Mouse (Mus musculus): ENCODE data around the gene Lrp4. TPM values are rescaled to one million over a fixed set of nuclear protein-coding genes. Genes with fewer than 3 reads are reported as not detected.

Gene Lrp4
- polyA plus RNA-seq, 1 experiment from 2014 or later, result 3.9 TPM

GRCm38 (mm10) chr2:91429915-91430599 is 27.3 kb upstream of the Lrp4 start:
- no peaks in the 10 kb centered on the region for H3K9me3 ChIP-seq (replicated peaks; ENCODE audit: control insufficient read depth, low read length)
- H3K4me2 ChIP-seq (ENCODE audit: low read depth, low read length), result no peak overlapping the region
- no peak for ATAC-seq (replicated peaks; ENCODE audit: extremely low read depth, insufficient read depth, low FRiP score)
- H3K36me3 ChIP-seq (ENCODE audit: control insufficient read depth, insufficient read depth), result no peaks in the 10 kb centered on the region
- 41% methylated on average over 9 of the region's 9 CpGs for WGBS
- H3K4me3 ChIP-seq (ENCODE audit: low read length), result no peak overlapping the region
- H3K4me1 ChIP-seq (ENCODE audit: control insufficient read depth, insufficient read depth, low read length), result peaks cover 19% of the 10 kb centered on the region
- peak overlapping the region; percentile 39; the same call in 1 of the 2 replicates for H3K27ac ChIP-seq (ENCODE audit: low read length)
- H3K27me3 ChIP-seq (ENCODE audit: control insufficient read depth, insufficient read depth, low read length), result no peaks in the 10 kb centered on the region
- H3K9ac ChIP-seq (ENCODE audit: low read length), result 0 out of 2 replicates have a peak overlapping the region, but pooled peaks have one; percentile 16

- no peak for ATAC-seq (replicated peaks; ENCODE audit: extremely low read depth, insufficient read depth, low FRiP score)
- Histone ChIP-seq H3K9me3 (replicated peaks; ENCODE audit: control insufficient read depth, low read length) (no peaks in the 10 kb centered on the region), H3K4me2 (ENCODE audit: low read depth, low read length) (no peak overlapping the region), H3K36me3 (ENCODE audit: control insufficient read depth, insufficient read depth) (no peaks in the 10 kb centered on the region), H3K4me1 (ENCODE audit: control insufficient read depth, insufficient read depth, low read length) (peaks cover 19% of the 10 kb centered on the region), H3K27me3 (ENCODE audit: control insufficient read depth, insufficient read depth, low read length) (no peaks in the 10 kb centered on the region), H3K4me3 (ENCODE audit: low read length) (no peak overlapping the region), H3K27ac (ENCODE audit: low read length) (no peak overlapping the region; the same call in 1 of the 2 replicates), H3K9ac (ENCODE audit: low read length) (0 out of 2 replicates have a peak overlapping the region, but pooled peaks have one; percentile 9)
- 34% methylated on average over 6 of the region's 6 CpGs for WGBS
These were observed 26.8 kb upstream of the Lrp4 start for GRCm38 (mm10) chr2:91430600-91430919.

- H3K4me2 ChIP-seq (ENCODE audit: low read depth, low read length), result no peak overlapping the region; the same call in 1 of the 2 replicates
- 64% methylated on average over 8 of the region's 8 CpGs for WGBS
- no peaks in the 10 kb centered on the region for H3K27me3 ChIP-seq (ENCODE audit: control insufficient read depth, insufficient read depth, low read length)
- peak overlapping the region; percentile 83 for H3K27ac ChIP-seq (ENCODE audit: low read length)
- ATAC-seq (replicated peaks; ENCODE audit: extremely low read depth, insufficient read depth, low FRiP score), result no peak
- H3K9ac ChIP-seq (ENCODE audit: low read length), result no peak overlapping the region
- no peak overlapping the region for H3K4me3 ChIP-seq (ENCODE audit: low read length)
- no peaks in the 10 kb centered on the region for H3K36me3 ChIP-seq (ENCODE audit: control insufficient read depth, insufficient read depth)
- H3K4me1 ChIP-seq (ENCODE audit: control insufficient read depth, insufficient read depth, low read length), result peaks cover 12% of the 10 kb centered on the region
- H3K9me3 ChIP-seq (replicated peaks; ENCODE audit: control insufficient read depth, low read length), result no peaks in the 10 kb centered on the region
These were observed 20.6 kb upstream of the Lrp4 start for GRCm38 (mm10) chr2:91436713-91437112.

- peaks cover 12% of the 10 kb centered on the region for H3K4me1 ChIP-seq (ENCODE audit: control insufficient read depth, insufficient read depth, low read length)
- peak; percentile 60; the same call in 1 of the 2 replicates for ATAC-seq (replicated peaks; ENCODE audit: extremely low read depth, insufficient read depth, low FRiP score)
- no peaks in the 10 kb centered on the region for H3K36me3 ChIP-seq (ENCODE audit: control insufficient read depth, insufficient read depth)
- H3K4me2 ChIP-seq (ENCODE audit: low read depth, low read length), result no peak overlapping the region; the same call in 1 of the 2 replicates
- 62% methylated on average over 5 of the region's 5 CpGs for WGBS
- H3K27me3 ChIP-seq (ENCODE audit: control insufficient read depth, insufficient read depth, low read length), result no peaks in the 10 kb centered on the region
- H3K27ac ChIP-seq (ENCODE audit: low read length), result peak overlapping the region; percentile 83
- no peaks in the 10 kb centered on the region for H3K9me3 ChIP-seq (replicated peaks; ENCODE audit: control insufficient read depth, low read length)
- no peak overlapping the region for H3K4me3 ChIP-seq (ENCODE audit: low read length)
- no peak overlapping the region for H3K9ac ChIP-seq (ENCODE audit: low read length)
These were observed 20.0 kb upstream of the Lrp4 start for GRCm38 (mm10) chr2:91437116-91437815.

GRCm38 (mm10) chr2:91439271-91439670 is 18.0 kb upstream of the Lrp4 start:
- Histone ChIP-seq H3K9me3 (replicated peaks; ENCODE audit: control insufficient read depth, low read length) (no peaks in the 10 kb centered on the region), H3K9ac (ENCODE audit: low read length) (no peak overlapping the region), H3K4me2 (ENCODE audit: low read depth, low read length) (no peak overlapping the region), H3K4me3 (ENCODE audit: low read length) (no peak overlapping the region), H3K27ac (ENCODE audit: low read length) (no peak overlapping the region), H3K27me3 (ENCODE audit: control insufficient read depth, insufficient read depth, low read length) (no peaks in the 10 kb centered on the region), H3K4me1 (ENCODE audit: control insufficient read depth, insufficient read depth, low read length) (peaks cover 17% of the 10 kb centered on the region), H3K36me3 (ENCODE audit: control insufficient read depth, insufficient read depth) (no peaks in the 10 kb centered on the region)
- ATAC-seq (replicated peaks; ENCODE audit: extremely low read depth, insufficient read depth, low FRiP score), result no peak
- WGBS, result 80% methylated on average over 10 of the region's 10 CpGs

GRCm38 (mm10) chr2:91439876-91440275 is 17.4 kb upstream of the Lrp4 start:
- no peak overlapping the region for H3K4me3 ChIP-seq (ENCODE audit: low read length)
- WGBS, result 78% methylated on average over 1 of the region's 1 CpGs
- no peak overlapping the region for H3K9ac ChIP-seq (ENCODE audit: low read length)
- H3K27ac ChIP-seq (ENCODE audit: low read length), result no peak overlapping the region
- ATAC-seq (replicated peaks; ENCODE audit: extremely low read depth, insufficient read depth, low FRiP score), result no peak
- H3K27me3 ChIP-seq (ENCODE audit: control insufficient read depth, insufficient read depth, low read length), result no peaks in the 10 kb centered on the region
- no peak overlapping the region for H3K4me2 ChIP-seq (ENCODE audit: low read depth, low read length)
- no peaks in the 10 kb centered on the region for H3K9me3 ChIP-seq (replicated peaks; ENCODE audit: control insufficient read depth, low read length)
- H3K4me1 ChIP-seq (ENCODE audit: control insufficient read depth, insufficient read depth, low read length), result peaks cover 17% of the 10 kb centered on the region
- no peaks in the 10 kb centered on the region for H3K36me3 ChIP-seq (ENCODE audit: control insufficient read depth, insufficient read depth)

GRCm38 (mm10) chr2:91440686-91441085 is 16.6 kb upstream of the Lrp4 start:
- Histone ChIP-seq H3K4me3 (ENCODE audit: low read length) (no peak overlapping the region), H3K9me3 (replicated peaks; ENCODE audit: control insufficient read depth, low read length) (no peaks in the 10 kb centered on the region), H3K27me3 (ENCODE audit: control insufficient read depth, insufficient read depth, low read length) (no peaks in the 10 kb centered on the region), H3K4me2 (ENCODE audit: low read depth, low read length) (no peak overlapping the region), H3K27ac (ENCODE audit: low read length) (no peak overlapping the region), H3K4me1 (ENCODE audit: control insufficient read depth, insufficient read depth, low read length) (peaks cover 17% of the 10 kb centered on the region), H3K9ac (ENCODE audit: low read length) (no peak overlapping the region), H3K36me3 (ENCODE audit: control insufficient read depth, insufficient read depth) (no peaks in the 10 kb centered on the region)
- no peak for ATAC-seq (replicated peaks; ENCODE audit: extremely low read depth, insufficient read depth, low FRiP score)
- 80% methylated on average over 5 of the region's 5 CpGs for WGBS

GRCm38 (mm10) chr2:91441715-91442114 is 15.6 kb upstream of the Lrp4 start:
- Histone ChIP-seq H3K4me2 (ENCODE audit: low read depth, low read length) (no peak overlapping the region), H3K9ac (ENCODE audit: low read length) (no peak overlapping the region), H3K9me3 (replicated peaks; ENCODE audit: control insufficient read depth, low read length) (no peaks in the 10 kb centered on the region), H3K27ac (ENCODE audit: low read length) (no peak overlapping the region), H3K36me3 (ENCODE audit: control insufficient read depth, insufficient read depth) (no peaks in the 10 kb centered on the region), H3K4me1 (ENCODE audit: control insufficient read depth, insufficient read depth, low read length) (peaks cover 14% of the 10 kb centered on the region), H3K4me3 (ENCODE audit: low read length) (no peak overlapping the region), H3K27me3 (ENCODE audit: control insufficient read depth, insufficient read depth, low read length) (no peaks in the 10 kb centered on the region)
- ATAC-seq (replicated peaks; ENCODE audit: extremely low read depth, insufficient read depth, low FRiP score), result no peak
- WGBS, result 46% methylated on average over 2 of the region's 2 CpGs

GRCm38 (mm10) chr2:91442241-91442640 is 15.1 kb upstream of the Lrp4 start:
- Histone ChIP-seq H3K4me3 (ENCODE audit: low read length) (no peak overlapping the region), H3K9ac (ENCODE audit: low read length) (no peak overlapping the region), H3K4me2 (ENCODE audit: low read depth, low read length) (no peak overlapping the region), H3K36me3 (ENCODE audit: control insufficient read depth, insufficient read depth) (no peaks in the 10 kb centered on the region), H3K9me3 (replicated peaks; ENCODE audit: control insufficient read depth, low read length) (no peaks in the 10 kb centered on the region; the same call in 1 of the 2 replicates), H3K27me3 (ENCODE audit: control insufficient read depth, insufficient read depth, low read length) (no peaks in the 10 kb centered on the region), H3K4me1 (ENCODE audit: control insufficient read depth, insufficient read depth, low read length) (peaks cover 9% of the 10 kb centered on the region), H3K27ac (ENCODE audit: low read length) (no peak overlapping the region)
- no peak for ATAC-seq (replicated peaks; ENCODE audit: extremely low read depth, insufficient read depth, low FRiP score)
- 8% methylated on average over 1 of the region's 1 CpGs for WGBS

All from heart, embryonic 16.5 days (tissue).